Mouse (Mus musculus): ENCODE results near the gene Tmem189. TPM values are rescaled to one million over a fixed set of nuclear protein-coding genes. Genes with fewer than 3 reads are reported as not detected.

The Tmem189 gene
- total and polyA plus RNA-seq, 3 experiments, result 21.7 to 46.5 TPM; not detected in 1

GRCm38 (mm10) chr2:167686382-167687249 is 3.0 kb downstream of the Tmem189 start:
- no peaks in the 10 kb centered on the region for H3K9me3 ChIP-seq (replicated peaks; ENCODE audit: insufficient read depth, low read length)
- peak; percentile 61 for DNase-seq (ENCODE audit: low read depth, low spot score)
- peaks cover 10 to 21% of the 10 kb centered on the region in 2 experiments for H3K4me1 ChIP-seq (ENCODE audit: control insufficient read depth in 1 of 2, insufficient read depth in 2 of 2, low read length in 2 of 2)
- H3K79me2 ChIP-seq (ENCODE audit: control insufficient read depth, insufficient read depth, low read length, poor library complexity), result peaks cover 27% of the 10 kb centered on the region
- 0 out of 2 replicates have a peak, but pooled peaks have one; percentile 8 for TF ChIP-seq ETS1 (IDR thresholded peaks at IDR 0.05; ENCODE audit: low read depth, low read length)
- no peak for TF ChIP-seq GABPA (IDR thresholded peaks at IDR 0.05; ENCODE audit: low read depth, low read length)
- no peak for TF ChIP-seq MAZ (IDR thresholded peaks at IDR 0.05; ENCODE audit: low read depth, low read length)
- H3K36me3 ChIP-seq (ENCODE audit: control insufficient read depth in 1 of 2, insufficient read depth in 2 of 2, low read length in 2 of 2), result peaks cover 2 to 16% of the 10 kb centered on the region in 2 experiments; a peak in 3 of 4 replicates
- no peaks in the 10 kb centered on the region for H3K27me3 ChIP-seq (ENCODE audit: control insufficient read depth in 1 of 2, insufficient read depth in 2 of 2, low read length in 2 of 2)
- no peak overlapping the region for H3K9ac ChIP-seq (ENCODE audit: control insufficient read depth, low read depth, low read length, poor library complexity, severe bottlenecking)
- H3K4me3 ChIP-seq (ENCODE audit: control insufficient read depth in 1 of 2, insufficient read depth in 1 of 2, low read depth in 2 of 2, low read length in 2 of 2), result no peak overlapping the region
- no peak overlapping the region for H3K27ac ChIP-seq (ENCODE audit: control insufficient read depth, low read depth, low read length)

- Histone ChIP-seq H3K27ac (ENCODE audit: control insufficient read depth, low read depth, low read length) (no peak overlapping the region), H3K9ac (ENCODE audit: control insufficient read depth, low read depth, low read length, poor library complexity, severe bottlenecking) (no peak overlapping the region), H3K36me3 (ENCODE audit: control insufficient read depth in 1 of 2, insufficient read depth in 2 of 2, low read length in 2 of 2) (peaks cover 0 to 12% of the 10 kb centered on the region in 2 experiments; a peak in 2 of 4 replicates), H3K79me2 (ENCODE audit: control insufficient read depth, insufficient read depth, low read length, poor library complexity) (peaks cover 20% of the 10 kb centered on the region), H3K27me3 (ENCODE audit: control insufficient read depth in 1 of 2, insufficient read depth in 2 of 2, low read length in 2 of 2) (no peaks in the 10 kb centered on the region), H3K9me3 (replicated peaks; ENCODE audit: insufficient read depth, low read length) (no peaks in the 10 kb centered on the region), H3K4me3 (ENCODE audit: control insufficient read depth in 1 of 2, insufficient read depth in 1 of 2, low read depth in 2 of 2, low read length in 2 of 2) (no peak overlapping the region), H3K4me1 (ENCODE audit: control insufficient read depth in 1 of 2, insufficient read depth in 2 of 2, low read length in 2 of 2) (peaks cover 5 to 21% of the 10 kb centered on the region in 2 experiments)
- DNase-seq (ENCODE audit: low read depth, low spot score), result no peak
- TF ChIP-seq ZMIZ1 (IDR thresholded peaks at IDR 0.05; ENCODE audit: low read depth, low read length) (no peak), E2F4 (IDR thresholded peaks at IDR 0.05; ENCODE audit: borderline replicate concordance, low read depth, low read length) (no peak)
Measured at GRCm38 (mm10) chr2:167685865-167686264, 3.8 kb downstream of the Tmem189 start.

GRCm38 (mm10) chr2:167685137-167685536 is 4.5 kb downstream of the Tmem189 start:
- Histone ChIP-seq H3K4me1 (ENCODE audit: control insufficient read depth in 1 of 2, insufficient read depth in 2 of 2, low read length in 2 of 2) (peaks cover 5 to 25% of the 10 kb centered on the region in 2 experiments), H3K27me3 (ENCODE audit: control insufficient read depth in 1 of 2, insufficient read depth in 2 of 2, low read length in 2 of 2) (no peaks in the 10 kb centered on the region), H3K79me2 (ENCODE audit: control insufficient read depth, insufficient read depth, low read length, poor library complexity) (peaks cover 13% of the 10 kb centered on the region), H3K27ac (ENCODE audit: control insufficient read depth, low read depth, low read length) (no peak overlapping the region), H3K9me3 (replicated peaks; ENCODE audit: insufficient read depth, low read length) (no peaks in the 10 kb centered on the region), H3K36me3 (ENCODE audit: control insufficient read depth in 1 of 2, insufficient read depth in 2 of 2, low read length in 2 of 2) (peaks cover 0 to 12% of the 10 kb centered on the region in 2 experiments; a peak in 2 of 4 replicates), H3K4me3 (ENCODE audit: control insufficient read depth in 1 of 2, insufficient read depth in 1 of 2, low read depth in 2 of 2, low read length in 2 of 2) (no peak overlapping the region), H3K9ac (ENCODE audit: control insufficient read depth, low read depth, low read length, poor library complexity, severe bottlenecking) (no peak overlapping the region)
- DNase-seq (ENCODE audit: low read depth, low spot score), result peak; percentile 92
- TF ChIP-seq EP300 (IDR thresholded peaks at IDR 0.05; ENCODE audit: low read depth in 1 of 2, low read length in 2 of 2) (no peak), TCF12 (IDR thresholded peaks at IDR 0.05; ENCODE audit: low read depth, low read length) (no peak), TAL1 (IDR thresholded peaks at IDR 0.05; ENCODE audit: low read length) (no peak), BHLHE40 (IDR thresholded peaks at IDR 0.05; ENCODE audit: borderline replicate concordance, low read depth, low read length) (no peak), MAZ (IDR thresholded peaks at IDR 0.05; ENCODE audit: low read depth, low read length) (peak; percentile 53; the same call in 1 of the 2 replicates), POLR2AphosphoS2 (IDR thresholded peaks at IDR 0.05; ENCODE audit: low read length) (0 out of 2 replicates have a peak, but pooled peaks have one; percentile 1), SIN3A (IDR thresholded peaks at IDR 0.05; ENCODE audit: low read length) (peak; percentile 73), UBTF (IDR thresholded peaks at IDR 0.05; ENCODE audit: borderline replicate concordance, insufficient read depth, low read depth, low read length) (no peak), MYC (IDR thresholded peaks at IDR 0.05; ENCODE audit: low read depth, low read length) (0 out of 2 replicates have a peak, but pooled peaks have one; percentile 24), RAD21 (IDR thresholded peaks at IDR 0.05; ENCODE audit: low read depth, low read length) (peak; percentile 97), HCFC1 (IDR thresholded peaks at IDR 0.05; ENCODE audit: low read depth, low read length) (0 out of 2 replicates have a peak, but pooled peaks have one; percentile 33), JUND (IDR thresholded peaks at IDR 0.05; ENCODE audit: low read depth, low read length) (no peak), NRF1 (IDR thresholded peaks at IDR 0.05; ENCODE audit: insufficient read depth, low read depth, low read length, poor library complexity, severe bottlenecking) (0 out of 2 replicates have a peak, but pooled peaks have one; percentile 21), CHD1 (IDR thresholded peaks at IDR 0.05; ENCODE audit: low read depth, low read length) (no peak), ZC3H11A (IDR thresholded peaks at IDR 0.05; ENCODE audit: low read depth, low read length) (peak; percentile 96), GABPA (IDR thresholded peaks at IDR 0.05; ENCODE audit: low read depth, low read length) (no peak), NELFE (IDR thresholded peaks at IDR 0.05; ENCODE audit: low read depth, low read length) (no peak), ELF1 (IDR thresholded peaks at IDR 0.05; ENCODE audit: low read depth, low read length) (no peak), MXI1 (IDR thresholded peaks at IDR 0.05; ENCODE audit: low read depth, low read length) (no peak), ETS1 (IDR thresholded peaks at IDR 0.05; ENCODE audit: low read depth, low read length) (no peak), RCOR1 (IDR thresholded peaks at IDR 0.05; ENCODE audit: low read depth, low read length) (no peak)

All from MEL (cell line).